Mouse (Mus musculus) lung, embryonic 14.5 days (tissue): ENCODE results near the gene 4930522H14Rik. TPM values are rescaled to one million over a fixed set of nuclear protein-coding genes. Genes with fewer than 3 reads are reported as not detected.

ENCODE experiments used
- ATAC-seq: fragments of 200-750 bp; cut with Nextera tagmentation; 2 replicates; pipeline ENCODE4 v1.8.0; 2017; ENCODE audit warnings: mild to moderate bottlenecking, moderate TSS enrichment, moderate library complexity; ENCODE audit not compliant: insufficient read depth
- DNase-seq: peaks from one replicate; pipeline ENCODE4 v3.0.0-alpha.2; 2015
- H3K27ac ChIP-seq: fragments of 300-500 bp; sonication (generic); 2 replicates; pipeline ENCODE4 v1.5.1; 2014; ENCODE audit warnings: low read depth, mild to moderate bottlenecking, moderate library complexity
- H3K27me3 ChIP-seq: fragments of 300-500 bp; sonication (generic); 2 replicates; pipeline ENCODE4 v1.6.1; 2014; ENCODE audit warnings: low read length, control low read depth; ENCODE audit not compliant: insufficient read depth
- H3K36me3 ChIP-seq: fragments of 300-500 bp; sonication (generic); 2 replicates; pipeline ENCODE4 v1.6.1; 2014; ENCODE audit warnings: control low read depth; ENCODE audit not compliant: insufficient read depth
- H3K4me1 ChIP-seq: fragments of 300-500 bp; sonication (generic); 2 replicates; pipeline ENCODE4 v1.6.1; 2014; ENCODE audit warnings: antibody characterized with exemption, control low read depth; ENCODE audit not compliant: insufficient read depth
- H3K4me2 ChIP-seq: fragments of 300-500 bp; sonication (generic); 2 replicates; pipeline ENCODE4 v1.6.1; 2014; ENCODE audit warnings: mild to moderate bottlenecking
- H3K4me3 ChIP-seq: fragments of 300-500 bp; sonication (generic); 2 replicates; pipeline ENCODE4 v1.5.1; 2014; ENCODE audit warnings: low read depth, low read length
- H3K9ac ChIP-seq: fragments of 300-500 bp; sonication (generic); 2 replicates; pipeline ENCODE4 v1.6.1; 2014
- H3K9me3 ChIP-seq: fragments of 300-500 bp; sonication (generic); 2 replicates; pipeline ENCODE4 v1.6.1; 2016; ENCODE audit warnings: low read depth, low read length, control low read depth
- CTCF ChIP-seq: IDR thresholded peaks from 2 replicates; pipeline ENCODE4 v1.5.1; 2016; ENCODE audit warnings: antibody characterized with exemption, low read depth
- WGBS: fragments of 180-500 bp; shearing (Covaris S2); extraction: QIAGEN DNeasy Blood & Tissue Kit; methylation state at CpG from one replicate; pipeline ENCODE4 v1.1.7; 2014; 5-methylcytosine and 5-hydroxymethylcytosine counted together
- polyA plus RNA-seq: library from polyadenylated mRNA; unstranded; fragments of >200 nt; fragmentation: Nextera tagmentation; extraction: Ambion mirVana; gene quantifications from 2 replicates; pipeline ENCODE4 v1.2.1, GENCODE M21; 2014

Gene 4930522H14Rik
- not detected in 2 replicates for polyA plus RNA-seq

GRCm38 (mm10) chr4:109531111-109531510 is at the start of gene 4930522H14Rik:
Gene 4930522H14Rik, minus strand, starts transcription at chr4:109531297.
- H3K9me3 ChIP-seq, result no peaks in the 10 kb centered on the region
- no peak for DNase-seq
- H3K4me3 ChIP-seq, result no peak within 1 kb of the TSS
- ATAC-seq, result no peak
- no peak within 1 kb of the TSS for H3K27ac ChIP-seq
- no peaks in the 10 kb centered on the region for H3K27me3 ChIP-seq
- H3K36me3 ChIP-seq, result no peaks in the 10 kb centered on the region
- TF ChIP-seq CTCF, result no peak
- no peak within 1 kb of the TSS for H3K9ac ChIP-seq
- H3K4me2 ChIP-seq, result no peak within 1 kb of the TSS
- 91% methylated on average over 2 of the region's 2 CpGs for WGBS
- H3K4me1 ChIP-seq, result no peaks in the 10 kb centered on the region

- no peaks in the 10 kb centered on the region for H3K9me3 ChIP-seq
- no peak overlapping the region for H3K4me2 ChIP-seq
- ATAC-seq, result no peak
- no peaks in the 10 kb centered on the region for H3K27me3 ChIP-seq
- no peak overlapping the region for H3K4me3 ChIP-seq
- DNase-seq, result no peak
- no peak for TF ChIP-seq CTCF
- 73% methylated on average over 3 of the region's 3 CpGs for WGBS
- no peaks in the 10 kb centered on the region for H3K36me3 ChIP-seq
- H3K27ac ChIP-seq, result no peak overlapping the region
- no peak overlapping the region for H3K9ac ChIP-seq
- no peaks in the 10 kb centered on the region for H3K4me1 ChIP-seq
Observed at GRCm38 (mm10) chr4:109578356-109578755, 47.3 kb upstream of the 4930522H14Rik start.

DNA sequence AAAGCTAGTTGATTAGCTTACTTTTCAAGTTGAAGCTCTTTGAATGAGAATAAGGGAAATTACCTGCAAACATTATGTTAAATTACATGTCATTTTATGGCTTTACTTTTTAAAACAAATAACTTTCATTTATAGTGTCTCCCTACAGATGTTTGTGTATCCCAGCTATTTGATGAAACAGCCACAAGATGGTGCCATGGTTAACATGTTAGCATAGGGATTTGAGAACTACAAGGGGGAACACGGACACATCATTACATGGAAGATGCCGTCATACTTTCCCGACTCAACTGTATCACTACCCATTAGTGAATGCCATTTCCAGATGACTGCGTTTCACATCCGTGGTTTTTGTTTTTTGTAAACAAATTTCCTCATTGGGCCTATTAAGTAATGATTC is 45.8 kb upstream of the 4930522H14Rik start:
- TF ChIP-seq CTCF, result peak; percentile 44; the same call in 1 of the 2 replicates

GRCm38 (mm10) chr4:109574845-109575244 is 43.7 kb upstream of the 4930522H14Rik start:
- H3K9me3 ChIP-seq, result no peaks in the 10 kb centered on the region
- peak; percentile 56; the same call in 1 of the 2 replicates for ATAC-seq
- no peak overlapping the region for H3K9ac ChIP-seq
- H3K27me3 ChIP-seq, result no peaks in the 10 kb centered on the region
- TF ChIP-seq CTCF, result no peak
- no peak overlapping the region for H3K4me3 ChIP-seq
- H3K36me3 ChIP-seq, result no peaks in the 10 kb centered on the region
- 57% methylated on average over 9 of the region's 9 CpGs for WGBS
- no peaks in the 10 kb centered on the region for H3K4me1 ChIP-seq
- DNase-seq, result peak; percentile 20
- H3K27ac ChIP-seq, result no peak overlapping the region
- no peak overlapping the region for H3K4me2 ChIP-seq

More for the DNA sequence above, 45.8 kb upstream of the 4930522H14Rik start:
- Histone ChIP-seq H3K27me3 (no peaks in the 10 kb centered on the region), H3K4me1 (no peaks in the 10 kb centered on the region), H3K4me2 (no peak overlapping the region), H3K36me3 (no peaks in the 10 kb centered on the region), H3K4me3 (no peak overlapping the region), H3K27ac (no peak overlapping the region), H3K9ac (no peak overlapping the region), H3K9me3 (no peaks in the 10 kb centered on the region)
- ATAC-seq (no peak), DNase-seq (peak; percentile 47)
- WGBS, result 66% methylated on average over 5 of the region's 5 CpGs

GRCm38 (mm10) chr4:109574331-109574730 is 43.2 kb upstream of the 4930522H14Rik start:
- Histone ChIP-seq H3K9me3 (no peaks in the 10 kb centered on the region), H3K27me3 (no peaks in the 10 kb centered on the region), H3K4me1 (no peaks in the 10 kb centered on the region), H3K9ac (no peak overlapping the region), H3K27ac (no peak overlapping the region), H3K36me3 (no peaks in the 10 kb centered on the region), H3K4me3 (no peak overlapping the region), H3K4me2 (no peak overlapping the region)
- no peak for TF ChIP-seq CTCF
- WGBS, result 29% methylated on average over 8 of the region's 8 CpGs
- peak; percentile 49; the same call in 1 of the 2 replicates for ATAC-seq
- peak; percentile 39 for DNase-seq

DNA sequence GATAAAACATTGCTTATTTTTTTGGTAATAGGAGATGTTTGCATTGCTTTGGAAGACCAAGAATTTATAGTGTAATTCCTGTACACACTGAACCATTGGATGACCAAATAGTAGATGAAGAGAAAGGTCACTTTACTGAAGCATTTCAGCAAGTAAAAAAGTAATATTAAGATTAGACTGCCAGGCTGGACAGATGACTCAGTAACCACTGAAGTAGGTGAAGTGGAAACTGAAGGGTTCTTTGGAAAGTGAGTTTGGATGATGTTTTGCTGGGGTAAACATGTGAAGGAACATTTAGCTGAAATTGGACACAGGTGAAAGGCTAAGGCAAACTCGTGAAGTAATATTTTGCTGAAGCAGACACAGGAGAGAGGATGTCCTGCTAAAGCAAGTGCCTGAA is 41.5 kb upstream of the 4930522H14Rik start:
- H3K4me3 ChIP-seq, result no peak overlapping the region
- no peak overlapping the region for H3K9ac ChIP-seq
- no peak overlapping the region for H3K27ac ChIP-seq
- H3K9me3 ChIP-seq, result no peaks in the 10 kb centered on the region
- no peaks in the 10 kb centered on the region for H3K27me3 ChIP-seq
- 76% methylated on average over 1 of the region's 1 CpGs for WGBS
- H3K36me3 ChIP-seq, result no peaks in the 10 kb centered on the region
- no peaks in the 10 kb centered on the region for H3K4me1 ChIP-seq
- H3K4me2 ChIP-seq, result no peak overlapping the region
- ATAC-seq (no peak), DNase-seq (no peak)
- no peak for TF ChIP-seq CTCF

DNA sequence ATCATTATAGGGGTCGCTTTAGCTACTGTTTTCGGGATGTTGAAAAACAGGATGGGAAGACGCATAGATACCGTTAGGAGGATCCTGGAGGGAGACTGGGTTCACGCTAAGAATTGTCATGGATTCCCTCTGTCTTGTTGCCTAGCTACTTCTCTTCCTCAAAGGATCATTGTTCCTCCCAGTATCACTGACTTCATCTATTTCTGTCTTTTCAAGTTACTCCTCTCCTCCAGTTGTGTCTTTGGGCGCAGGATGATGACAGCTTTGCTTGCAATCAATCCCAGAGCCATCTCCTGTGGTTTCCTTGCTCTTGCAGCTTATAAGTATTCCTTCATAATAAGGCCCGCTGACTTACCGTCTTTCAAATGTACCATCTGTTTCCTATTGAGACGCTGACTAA is 38.3 kb upstream of the 4930522H14Rik start:
- Histone ChIP-seq H3K9me3 (no peaks in the 10 kb centered on the region), H3K4me2 (no peak overlapping the region), H3K36me3 (no peaks in the 10 kb centered on the region), H3K9ac (no peak overlapping the region), H3K27me3 (no peaks in the 10 kb centered on the region), H3K4me1 (no peaks in the 10 kb centered on the region), H3K27ac (no peak overlapping the region), H3K4me3 (no peak overlapping the region)
- ATAC-seq (no peak), DNase-seq (no peak)
- TF ChIP-seq CTCF, result no peak
- WGBS, result 85% methylated on average over 9 of the region's 9 CpGs

- no peaks in the 10 kb centered on the region for H3K36me3 ChIP-seq
- no peak for TF ChIP-seq CTCF
- no peaks in the 10 kb centered on the region for H3K27me3 ChIP-seq
- H3K4me1 ChIP-seq, result no peaks in the 10 kb centered on the region
- ATAC-seq, result no peak
- no peak for DNase-seq
- 80% methylated on average over 10 of the region's 10 CpGs for WGBS
- no peak overlapping the region for H3K27ac ChIP-seq
- H3K9me3 ChIP-seq, result no peaks in the 10 kb centered on the region
- H3K4me2 ChIP-seq, result no peak overlapping the region
- no peak overlapping the region for H3K4me3 ChIP-seq
- H3K9ac ChIP-seq, result no peak overlapping the region
Observed at GRCm38 (mm10) chr4:109568959-109569358, 37.9 kb upstream of the 4930522H14Rik start.
